Mouse (Mus musculus): ENCODE results near the gene Tbc1d9. TPM values are rescaled to one million over a fixed set of nuclear protein-coding genes. Genes with fewer than 3 reads are reported as not detected.
A peak's percentile ranks its signal among the peaks of the same experiment; 100 is the strongest.

Tbc1d9 gene
- 6.6 and 7.8 TPM in 2 replicates for total RNA-seq (2021)
- long read RNA-seq, experiment 1: 0 reads
- long read RNA-seq, experiment 2, partial matches to known transcripts: 0 of 1 reads
- long read RNA-seq, experiment 2, other reads (novel, unspliced or antisense): 1 of 1 reads

GRCm38 (mm10) chr8:83165235-83165930, at the start of gene Tbc1d9:
Tbc1d9 (plus strand) TSS chr8:83165352.
- DNase-seq: peak; percentile 80

- peak; percentile 53 for DNase-seq
Observed at GRCm38 (mm10) chr8:83135086-83135485, 30.1 kb upstream of the Tbc1d9 start.

DNA sequence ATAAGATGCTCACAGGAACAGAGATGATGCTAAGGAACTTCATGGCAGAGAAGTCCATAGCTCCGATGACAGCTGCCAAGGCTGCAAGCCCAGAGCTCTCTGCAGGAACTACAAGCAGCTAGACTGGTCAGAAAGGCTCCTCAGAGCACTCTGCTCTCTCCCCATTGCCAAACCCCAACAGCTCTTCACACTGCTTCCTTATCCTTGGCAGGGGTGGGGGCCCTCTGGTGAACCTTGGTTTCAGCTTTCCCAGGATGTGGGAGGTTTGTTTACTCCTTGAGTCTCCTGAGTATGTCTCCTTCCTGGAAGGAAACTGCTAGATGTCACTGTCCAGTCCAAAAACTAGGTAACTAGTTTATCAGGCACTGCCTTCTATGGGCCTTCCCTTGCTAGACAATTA, 25.1 kb upstream of the Tbc1d9 start:
- no peak for DNase-seq

DNA sequence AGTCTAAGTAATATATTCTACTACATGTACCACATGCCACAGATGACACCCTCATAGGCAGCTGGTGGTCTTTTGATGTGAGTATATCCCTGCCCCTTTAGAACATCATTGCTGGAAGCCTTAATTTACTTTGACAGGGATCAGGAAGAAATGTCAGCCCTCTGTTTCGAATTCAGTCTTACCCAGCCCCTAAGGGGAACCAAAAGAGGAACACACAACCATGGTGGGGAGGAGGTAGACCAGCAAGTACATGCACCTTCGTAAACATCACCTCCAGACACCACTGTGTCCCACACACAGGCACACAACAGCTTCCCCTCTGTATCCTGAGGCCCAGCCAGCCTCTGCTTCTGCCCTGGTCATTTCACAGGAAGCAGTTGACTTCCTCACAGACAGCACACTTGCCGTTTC, 24.4 kb upstream of the Tbc1d9 start:
- no peak for DNase-seq

GRCm38 (mm10) chr8:83141358-83141757, 23.8 kb upstream of the Tbc1d9 start:
- no peak for DNase-seq

DNA sequence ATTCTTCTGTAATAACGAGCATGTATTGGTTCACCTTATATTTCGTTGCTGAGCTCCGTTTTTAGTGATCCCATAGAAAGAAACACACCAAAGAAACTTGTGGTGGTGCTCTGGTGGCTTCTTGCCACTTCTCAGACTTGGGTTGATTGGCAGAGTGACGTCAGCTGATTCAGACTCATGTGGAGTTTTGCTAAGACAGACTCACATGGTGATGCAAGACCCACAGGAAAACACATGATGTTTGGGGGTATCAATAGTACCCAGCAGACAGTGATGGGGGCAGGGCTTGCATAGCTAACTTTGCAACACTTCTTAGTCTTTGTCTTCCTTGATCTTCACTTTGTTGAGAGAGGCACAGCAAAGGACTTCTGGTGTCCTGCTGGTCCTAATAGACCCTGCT, 20.6 kb upstream of the Tbc1d9 start:
- no peak for DNase-seq

GRCm38 (mm10) chr8:83145421-83145820, 19.7 kb upstream of the Tbc1d9 start:
- no peak for DNase-seq

GRCm38 (mm10) chr8:83149124-83149523, 16.0 kb upstream of the Tbc1d9 start:
- no peak for DNase-seq

GRCm38 (mm10) chr8:83152055-83152454, 13.1 kb upstream of the Tbc1d9 start:
- no peak for DNase-seq

GRCm38 (mm10) chr8:83152470-83152869, 12.7 kb upstream of the Tbc1d9 start:
- DNase-seq: no peak

DNA sequence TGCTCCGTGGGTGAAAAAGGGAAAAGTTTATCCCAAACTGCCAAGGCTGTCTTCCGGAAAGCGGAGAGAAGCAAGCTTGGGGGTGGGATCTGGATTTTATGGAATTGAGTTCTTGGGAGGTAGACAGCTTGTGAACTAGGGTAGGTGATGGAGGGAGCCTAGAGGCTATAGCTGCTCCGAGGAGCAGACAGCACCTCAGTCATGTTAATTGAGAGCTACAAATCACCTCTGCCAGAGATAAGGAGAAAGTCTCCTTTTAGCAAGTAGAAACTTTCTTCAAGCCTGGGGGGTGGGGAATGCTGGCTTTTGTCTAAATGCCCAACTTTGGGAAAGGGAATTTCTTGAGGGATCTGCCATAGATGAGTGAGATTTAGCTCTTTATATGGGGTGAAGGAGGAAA, 10.0 kb upstream of the Tbc1d9 start:
- DNase-seq: no peak

DNA sequence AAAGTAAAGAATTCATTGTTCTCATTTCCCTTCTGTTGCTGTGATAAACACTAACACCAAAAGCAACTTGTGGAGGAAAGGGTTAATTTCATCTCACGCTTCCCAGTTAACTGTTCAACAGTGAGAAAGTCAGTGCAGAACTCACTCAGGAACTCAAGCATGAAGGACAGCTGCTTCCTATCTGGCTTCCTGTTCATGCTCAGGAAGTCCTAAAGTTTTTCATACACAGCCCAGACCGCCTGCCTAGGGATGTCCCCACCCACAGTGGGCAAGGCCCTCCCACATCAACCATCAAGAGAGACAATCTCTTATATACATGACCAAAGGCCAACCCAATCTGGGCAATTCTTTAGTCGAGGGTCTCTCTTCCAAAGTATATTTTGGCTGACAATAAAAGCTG, 6.2 kb upstream of the Tbc1d9 start:
- no peak for DNase-seq

GRCm38 (mm10) chr8:83159615-83160014, 5.5 kb upstream of the Tbc1d9 start:
- no peak for DNase-seq

- DNase-seq: no peak
Observed at GRCm38 (mm10) chr8:83160613-83161012, 4.5 kb upstream of the Tbc1d9 start.

DNA sequence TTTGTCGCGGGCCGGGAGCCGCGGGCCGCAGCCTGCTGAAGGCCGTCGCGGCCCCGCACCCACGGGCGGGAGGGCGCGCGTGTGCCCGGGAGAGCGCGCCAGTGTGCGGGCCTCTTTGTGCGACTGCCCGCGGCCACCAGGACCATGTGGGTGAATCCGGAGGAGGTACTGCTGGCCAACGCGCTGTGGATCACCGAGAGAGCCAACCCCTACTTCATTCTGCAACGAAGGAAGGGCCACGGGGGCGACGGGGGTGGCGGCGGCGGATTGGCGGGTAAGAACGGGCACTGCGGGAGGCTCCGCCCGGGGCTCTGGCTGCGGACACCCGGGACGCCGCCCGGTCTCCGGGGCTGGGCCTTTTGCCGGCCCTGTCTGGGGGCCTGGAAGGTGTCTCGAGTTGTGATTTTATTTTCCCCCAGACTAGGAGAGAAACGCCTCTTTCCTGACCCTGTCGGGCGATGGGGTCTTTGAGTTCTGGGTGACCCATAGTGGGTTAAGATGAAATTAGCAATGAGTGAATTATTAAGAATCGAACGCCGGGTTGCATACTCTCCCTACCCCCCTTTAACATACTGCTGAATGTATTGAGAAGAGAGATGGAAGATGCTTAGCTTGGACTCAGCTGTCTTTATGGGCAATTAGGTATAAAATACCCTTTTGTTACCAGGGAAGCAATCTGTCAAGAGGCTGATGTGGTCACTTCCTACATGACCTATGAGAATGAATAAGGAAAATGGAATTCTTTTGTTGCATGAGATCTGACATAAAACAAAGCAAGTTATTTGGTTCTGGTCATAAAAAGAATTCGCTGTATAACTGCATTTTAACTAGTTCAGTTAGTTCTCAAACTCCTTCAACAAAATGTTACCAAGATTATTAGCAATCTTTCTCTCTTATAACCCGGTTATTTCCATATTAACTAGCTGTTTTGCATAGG, 1.0 kb downstream of the Tbc1d9 start, which contains the start of gene Gm10645:
Gene Gm10645 (minus strand): TSS at position 240 of the 937 bp plus-strand sequence.
- DNase-seq: peak; percentile 78

DNA sequence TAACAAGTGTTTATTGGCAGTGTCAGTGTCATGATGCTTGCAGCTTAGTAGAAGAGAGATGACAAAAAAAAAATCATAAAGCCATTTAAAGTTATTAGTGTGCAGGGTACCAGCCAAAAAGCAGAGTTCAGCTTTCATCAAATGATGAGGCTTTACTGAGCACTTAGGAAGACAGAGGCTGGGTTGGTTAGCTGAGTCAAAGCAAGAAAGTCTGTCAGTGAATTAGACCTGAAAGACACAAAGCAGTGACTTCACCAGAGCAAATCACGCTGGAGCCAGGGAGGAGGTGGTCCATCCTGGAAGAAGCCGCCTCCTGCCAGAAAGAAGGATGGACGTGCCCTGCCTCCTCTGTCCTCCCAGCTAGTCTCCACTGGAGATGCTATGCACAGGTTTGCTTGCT, 2.8 kb downstream of the Tbc1d9 start:
- no peak for DNase-seq

DNA sequence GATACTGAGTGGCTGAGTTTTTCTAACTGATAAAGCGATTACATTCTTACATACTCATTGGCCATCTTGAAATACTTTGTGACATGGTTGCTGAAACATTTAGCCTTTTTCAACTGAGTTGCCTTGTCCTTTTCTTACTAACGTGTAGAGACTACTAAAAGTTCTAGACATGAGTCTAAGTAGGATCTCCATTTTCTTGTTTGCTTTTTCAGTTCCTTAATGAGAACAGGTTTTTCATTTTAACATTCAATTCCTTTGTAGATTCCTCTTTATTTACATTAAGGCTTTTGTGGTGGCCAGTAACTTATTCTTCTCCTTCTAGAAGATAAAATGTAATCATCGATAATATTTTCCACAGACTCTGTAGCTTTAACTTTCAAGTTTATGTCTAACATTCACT, 4.0 kb downstream of the Tbc1d9 start:
- no peak for DNase-seq

GRCm38 (mm10) chr8:83169709-83170108, 4.6 kb downstream of the Tbc1d9 start:
- DNase-seq: peak; percentile 52

GRCm38 (mm10) chr8:83170894-83171293, 5.7 kb downstream of the Tbc1d9 start:
- DNase-seq: no peak

GRCm38 (mm10) chr8:83175680-83176079, 10.5 kb downstream of the Tbc1d9 start:
- no peak for DNase-seq

DNA sequence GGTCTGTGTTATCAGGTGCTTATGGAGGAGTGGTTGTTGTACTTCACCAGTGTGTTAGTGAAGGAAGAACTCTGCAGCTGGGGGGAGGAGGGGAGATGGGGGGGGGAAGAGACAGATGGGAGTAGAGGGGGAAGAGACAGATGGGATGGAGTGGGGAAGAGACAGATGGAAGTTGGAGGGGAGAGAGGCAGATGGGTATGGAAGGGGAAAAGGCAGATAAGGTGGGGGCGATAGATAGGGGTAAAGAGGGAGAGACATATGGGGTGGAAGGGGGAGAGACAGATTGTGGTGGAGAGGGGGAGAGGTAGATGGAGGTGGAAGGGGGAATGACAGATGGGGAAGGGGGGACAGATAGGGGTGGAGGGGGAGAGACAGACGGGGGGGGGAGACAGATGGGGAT, 11.6 kb downstream of the Tbc1d9 start:
- no peak for DNase-seq

DNA sequence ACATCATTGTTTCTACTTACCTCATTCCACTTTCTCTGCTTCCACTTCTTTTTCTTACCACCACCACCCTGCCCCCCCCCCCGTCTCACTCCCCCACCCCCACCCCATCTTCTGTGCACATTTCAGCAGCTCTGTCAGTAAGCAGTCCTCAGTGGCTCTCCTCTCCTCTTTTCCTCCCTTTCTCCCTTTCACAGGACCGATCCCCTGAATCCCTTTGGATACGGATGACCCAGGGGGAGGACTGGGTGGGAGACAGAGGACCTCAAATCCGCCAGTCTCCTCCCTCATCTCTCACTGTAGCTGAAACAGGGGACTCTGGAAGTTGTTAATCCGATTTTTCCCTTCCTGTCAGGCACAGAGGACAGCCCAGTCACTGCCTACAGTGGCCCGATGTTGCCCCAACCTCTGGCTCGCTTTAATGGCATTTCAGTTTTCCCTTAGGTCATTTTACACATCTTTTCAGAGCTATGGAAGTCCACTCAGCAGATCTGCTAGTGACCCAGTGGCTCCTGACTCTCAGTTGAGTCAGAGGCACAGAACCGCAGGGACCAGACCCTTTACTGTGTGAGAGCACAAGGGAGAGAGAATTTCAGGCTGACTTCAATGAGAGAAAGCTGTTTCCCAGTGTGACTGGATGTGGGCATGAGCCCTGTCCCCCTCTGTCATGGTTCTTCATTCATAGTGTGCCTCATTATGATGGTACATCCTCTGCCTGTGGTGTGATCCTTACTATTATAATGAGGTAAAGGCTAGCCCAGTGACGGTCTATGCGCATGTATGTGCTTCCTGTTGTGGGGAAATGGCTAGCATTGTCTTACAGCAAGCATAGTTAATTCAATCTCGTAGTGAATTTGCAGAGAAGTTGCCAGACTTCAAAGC, 12.4 kb downstream of the Tbc1d9 start:
- DNase-seq: no peak
